Mouse (Mus musculus) limb, embryonic 15.5 days (tissue): ENCODE data around the gene Nfkb1. TPM values are rescaled to one million over a fixed set of nuclear protein-coding genes. Genes with fewer than 3 reads are reported as not detected.

Experiments
- ATAC-seq: fragments of 200-750 bp; cut with Nextera tagmentation; 2 replicates; pipeline ENCODE4 v1.8.0; 2017; ENCODE audit warnings: low read depth, moderate TSS enrichment; ENCODE audit not compliant: insufficient number of reproducible peaks, low FRiP score, low TSS enrichment
- H3K27ac ChIP-seq: fragments of 300-500 bp; sonication (generic); 2 replicates; pipeline ENCODE4 v1.5.1; 2015; ENCODE audit warnings: moderate library complexity, mild to moderate bottlenecking, inconsistent platforms
- H3K27me3 ChIP-seq: fragments of 300-500 bp; sonication (generic); 2 replicates; pipeline ENCODE4 v1.6.1; 2015; ENCODE audit warnings: inconsistent platforms
- H3K36me3 ChIP-seq: fragments of 300-500 bp; sonication (generic); 2 replicates; pipeline ENCODE4 v1.6.1; 2015; ENCODE audit warnings: inconsistent platforms
- H3K4me1 ChIP-seq: fragments of 300-500 bp; sonication (generic); 2 replicates; pipeline ENCODE4 v1.6.1; 2015; ENCODE audit warnings: inconsistent platforms
- H3K4me2 ChIP-seq: fragments of 300-500 bp; sonication (generic); 2 replicates; pipeline ENCODE4 v1.6.1; 2015; ENCODE audit warnings: mild to moderate bottlenecking, inconsistent platforms
- H3K4me3 ChIP-seq: fragments of 300-500 bp; sonication (generic); 2 replicates; pipeline ENCODE4 v1.5.1; 2015; ENCODE audit warnings: mild to moderate bottlenecking, inconsistent platforms
- H3K9ac ChIP-seq: fragments of 300-500 bp; sonication (generic); 2 replicates; pipeline ENCODE4 v1.6.1; 2015; ENCODE audit warnings: inconsistent platforms
- H3K9me3 ChIP-seq: fragments of 300-500 bp; sonication (generic); 2 replicates; pipeline ENCODE4 v1.6.1; 2016; ENCODE audit warnings: inconsistent platforms
- WGBS: fragments of 180-500 bp; shearing (Covaris S2); methylation state at CpG from one replicate; pipeline ENCODE4 v1.1.7; 2015; 5-methylcytosine and 5-hydroxymethylcytosine counted together
- polyA plus RNA-seq: library from polyadenylated mRNA; unstranded; fragments of >200 nt; fragmentation: Nextera tagmentation; extraction: Ambion mirVana; gene quantifications from 2 replicates; pipeline ENCODE4 v1.2.1, GENCODE M21; 2015

Nfkb1 gene
- polyA plus RNA-seq, 1 experiment from 2014 or later, result 18.8 TPM

DNA sequence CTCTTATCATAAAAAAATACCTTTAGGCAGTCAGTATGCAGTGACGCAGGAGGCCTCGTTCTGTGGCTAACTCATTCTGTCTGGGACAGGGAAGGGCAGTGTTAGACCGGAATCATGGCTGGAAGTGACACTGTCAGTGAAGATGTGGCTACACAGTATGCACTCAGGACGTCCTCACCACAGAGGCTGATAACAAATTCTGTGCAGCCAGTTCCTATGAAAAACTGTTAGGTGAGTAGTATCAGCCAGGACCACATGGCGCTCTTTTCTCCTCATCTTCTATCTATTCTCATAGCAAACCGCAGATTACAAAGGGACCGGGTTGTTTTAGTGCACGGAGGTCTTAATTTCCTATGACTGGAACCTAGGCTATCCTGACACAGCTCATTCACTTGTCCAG is 4.9 kb upstream of the Nfkb1 start:
- Histone ChIP-seq H3K9me3 (no peaks in the 10 kb centered on the region), H3K4me1 (peaks cover 21% of the 10 kb centered on the region), H3K4me2 (no peak overlapping the region), H3K27me3 (0 out of 2 replicates have a peak, but pooled peaks cover 8% of the 10 kb centered on the region), H3K36me3 (no peaks in the 10 kb centered on the region), H3K4me3 (no peak overlapping the region), H3K9ac (no peak overlapping the region), H3K27ac (no peak overlapping the region)
- ATAC-seq, result no peak
- WGBS, result 77% methylated on average over 8 of the region's 8 CpGs

DNA sequence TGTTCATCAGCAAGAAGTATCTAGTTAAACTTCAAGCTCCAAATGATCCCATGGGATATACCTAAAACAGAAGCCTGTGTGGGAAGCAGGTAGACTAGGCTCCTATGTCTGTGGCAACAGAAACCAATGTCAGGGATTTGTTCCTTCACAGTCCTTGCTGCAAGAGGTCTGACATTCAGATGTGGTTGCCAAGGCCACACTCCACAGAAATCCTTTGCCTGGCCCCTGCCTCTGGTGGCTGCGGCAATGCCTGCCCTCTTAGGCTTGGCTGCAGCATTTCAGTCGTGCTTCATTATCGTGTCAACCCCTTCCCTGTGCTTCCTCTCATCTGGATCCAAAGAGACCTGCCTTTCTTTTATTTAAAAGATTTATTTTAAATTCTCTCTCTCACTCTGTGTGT is 1.7 kb upstream of the Nfkb1 start:
- no peak overlapping the region for H3K27ac ChIP-seq
- no peak overlapping the region for H3K4me2 ChIP-seq
- no peak for ATAC-seq
- no peaks in the 10 kb centered on the region for H3K36me3 ChIP-seq
- no peak overlapping the region for H3K4me3 ChIP-seq
- H3K9me3 ChIP-seq, result no peaks in the 10 kb centered on the region
- WGBS, result 31% methylated on average over 3 of the region's 3 CpGs
- H3K4me1 ChIP-seq, result peaks cover 32% of the 10 kb centered on the region
- 0 out of 2 replicates have a peak, but pooled peaks cover 8% of the 10 kb centered on the region for H3K27me3 ChIP-seq
- H3K9ac ChIP-seq, result no peak overlapping the region

DNA sequence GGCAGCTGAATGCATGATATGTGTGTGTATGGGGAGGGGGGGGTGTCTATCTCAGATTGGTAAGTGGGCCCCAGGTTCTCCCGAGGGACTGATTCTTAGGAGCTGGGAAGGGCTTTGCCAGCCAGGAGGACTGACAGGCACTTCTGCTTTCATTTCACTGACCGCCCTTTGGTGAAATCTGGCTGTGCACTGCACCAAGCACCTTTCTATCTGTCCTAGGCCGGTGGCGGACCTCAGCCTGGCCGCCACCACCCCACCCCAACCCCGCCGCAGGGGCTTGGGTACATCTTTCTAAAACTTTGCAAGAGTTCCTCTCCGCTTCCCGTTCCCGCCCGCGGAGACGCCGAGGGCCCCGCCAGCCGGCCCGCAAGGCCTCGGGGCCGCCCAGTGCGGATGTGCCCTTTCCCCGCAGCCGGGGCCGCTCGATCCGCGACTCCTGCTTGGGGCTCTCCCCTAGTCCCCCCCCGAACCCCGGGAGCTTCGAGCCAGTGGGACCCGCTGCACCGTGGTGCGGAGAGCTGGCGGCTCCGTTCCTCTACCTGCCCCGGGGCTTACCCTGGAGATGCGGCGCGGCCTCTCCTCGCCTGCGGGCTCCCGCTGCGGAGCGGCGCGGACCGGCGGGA is 668 bp downstream of the Nfkb1 start:
- H3K4me3 ChIP-seq, result peak overlapping the region; percentile 80
- H3K4me1 ChIP-seq, result peaks cover 29% of the 10 kb centered on the region
- H3K9ac ChIP-seq, result peak overlapping the region; percentile 97
- peak overlapping the region; percentile 58 for H3K4me2 ChIP-seq
- ATAC-seq, result peak; percentile 61
- H3K36me3 ChIP-seq, result no peaks in the 10 kb centered on the region
- under 1% methylated on average over 47 of the region's 47 CpGs for WGBS
- peak overlapping the region; percentile 94 for H3K27ac ChIP-seq
- 0 out of 2 replicates have a peak, but pooled peaks cover 2% of the 10 kb centered on the region for H3K27me3 ChIP-seq
- H3K9me3 ChIP-seq, result no peaks in the 10 kb centered on the region

DNA sequence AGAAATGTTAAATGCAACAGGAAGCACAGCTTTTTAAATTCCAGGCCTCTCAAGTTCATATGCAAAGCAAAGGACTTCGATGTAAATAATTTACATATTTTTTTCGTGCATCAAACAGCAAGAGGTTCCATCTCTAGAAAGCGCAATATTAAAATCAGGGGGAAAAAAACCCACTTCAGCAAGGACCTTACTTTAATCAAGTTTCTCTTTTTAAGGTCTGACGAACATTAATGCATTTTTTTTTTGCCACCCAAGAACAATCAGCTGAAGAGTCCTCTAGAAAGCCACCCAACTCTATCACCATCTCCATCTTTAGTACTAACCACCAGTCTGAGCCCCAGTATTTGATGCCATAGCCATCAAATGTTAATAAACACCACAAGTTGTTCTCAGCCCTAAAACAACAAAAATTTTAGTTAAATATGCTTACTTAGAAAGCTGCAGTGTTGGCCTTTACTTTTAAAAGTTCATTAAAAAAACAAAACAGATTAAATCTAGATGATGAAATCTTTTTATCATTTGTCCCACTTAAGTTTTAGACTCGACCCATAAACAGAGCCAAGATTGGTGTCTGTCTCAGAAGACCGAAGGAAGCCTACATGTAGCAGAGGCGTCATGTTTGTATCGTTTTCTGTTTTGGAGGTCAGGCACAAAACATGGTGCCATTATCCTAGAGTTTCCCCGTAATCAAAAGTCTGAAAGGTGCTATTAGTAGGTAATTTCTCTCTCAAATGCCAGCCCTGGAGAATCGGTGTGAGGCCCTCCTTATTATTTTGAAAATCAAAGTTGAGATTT is 1.4 kb downstream of the Nfkb1 start:
- peaks cover 29% of the 10 kb centered on the region for H3K4me1 ChIP-seq
- H3K9me3 ChIP-seq, result no peaks in the 10 kb centered on the region
- 40% methylated on average over 10 of the region's 10 CpGs for WGBS
- H3K4me3 ChIP-seq, result peak overlapping the region; percentile 80
- H3K27ac ChIP-seq, result peak overlapping the region; percentile 94; the same call in 1 of the 2 replicates
- peak overlapping the region; percentile 58 for H3K4me2 ChIP-seq
- no peaks in the 10 kb centered on the region for H3K36me3 ChIP-seq
- H3K27me3 ChIP-seq, result 0 out of 2 replicates have a peak, but pooled peaks cover 2% of the 10 kb centered on the region
- peak overlapping the region; percentile 97 for H3K9ac ChIP-seq
- no peak for ATAC-seq

DNA sequence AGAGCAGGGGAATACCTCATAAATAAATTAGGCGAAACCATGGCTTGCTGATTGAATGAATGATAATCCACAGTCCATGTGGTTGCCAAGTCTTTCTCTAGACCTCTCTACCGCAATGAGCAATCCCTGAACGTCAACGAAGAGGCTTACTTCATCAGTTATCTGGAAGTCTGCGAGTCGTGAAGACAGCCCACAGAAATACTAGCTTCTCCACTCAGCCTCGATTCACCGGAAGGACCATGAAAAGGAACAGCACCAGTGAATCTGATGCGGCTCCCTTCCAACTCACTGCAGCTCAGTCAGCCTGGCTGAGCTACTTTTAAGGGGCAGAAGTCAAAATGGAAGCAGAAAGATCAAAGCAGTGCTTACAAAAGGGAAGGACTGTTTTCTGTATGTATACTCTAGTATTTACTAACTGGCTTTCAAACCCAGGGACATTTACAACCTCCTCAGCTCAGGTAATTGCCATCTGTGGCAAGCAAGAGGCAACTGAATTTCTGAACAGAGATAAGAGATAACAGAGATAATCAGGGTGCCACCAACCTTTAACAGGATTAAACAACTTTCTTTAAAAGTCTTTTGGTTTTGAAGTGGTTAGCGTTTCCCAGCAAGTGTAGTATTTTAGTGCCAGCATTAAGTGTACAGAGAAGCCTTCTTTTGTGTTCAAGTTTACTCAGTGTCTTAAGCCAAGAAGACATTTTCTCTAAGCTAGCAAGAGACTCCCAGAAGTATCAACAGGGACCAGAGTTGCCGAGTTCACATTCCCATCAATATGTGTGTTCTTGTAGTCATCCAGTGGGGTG is 2.2 kb downstream of the Nfkb1 start:
- ATAC-seq, result no peak
- peak overlapping the region; percentile 58; the same call in 1 of the 2 replicates for H3K4me2 ChIP-seq

DNA sequence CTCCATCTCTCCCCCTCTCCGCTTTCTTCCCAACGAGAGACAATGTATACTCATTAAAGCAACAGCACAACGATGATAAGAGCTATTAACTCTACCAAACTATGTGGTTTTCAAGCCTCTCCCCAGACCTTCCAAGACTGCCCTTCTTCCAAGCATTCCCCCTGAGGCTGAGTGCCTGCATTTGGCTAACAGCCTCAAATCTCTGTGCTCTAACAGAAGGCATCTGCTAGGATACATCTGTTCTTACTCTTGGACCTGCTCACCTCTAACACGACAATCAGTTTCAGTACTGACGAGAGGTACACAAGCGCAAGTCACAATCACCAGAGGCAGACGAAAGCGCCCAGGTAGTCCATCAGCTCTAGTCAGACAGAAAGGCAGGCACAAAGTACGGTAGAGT is 3.4 kb downstream of the Nfkb1 start:
- H3K9ac ChIP-seq, result no peak overlapping the region
- no peak for ATAC-seq
- no peak overlapping the region for H3K4me3 ChIP-seq
- H3K4me1 ChIP-seq, result peaks cover 29% of the 10 kb centered on the region
- H3K27me3 ChIP-seq, result 0 out of 2 replicates have a peak, but pooled peaks cover 1% of the 10 kb centered on the region
- no peak overlapping the region for H3K4me2 ChIP-seq
- H3K9me3 ChIP-seq, result no peaks in the 10 kb centered on the region
- no peak overlapping the region for H3K27ac ChIP-seq
- no peaks in the 10 kb centered on the region for H3K36me3 ChIP-seq
- 71% methylated on average over 9 of the region's 9 CpGs for WGBS

More for the DNA sequence above, 2.2 kb downstream of the Nfkb1 start:
- Histone ChIP-seq H3K4me3 (no peak overlapping the region), H3K27me3 (0 out of 2 replicates have a peak, but pooled peaks cover 2% of the 10 kb centered on the region), H3K9me3 (no peaks in the 10 kb centered on the region), H3K27ac (no peak overlapping the region), H3K9ac (no peak overlapping the region), H3K36me3 (no peaks in the 10 kb centered on the region), H3K4me1 (peaks cover 29% of the 10 kb centered on the region)
- WGBS, result 45% methylated on average over 11 of the region's 11 CpGs

DNA sequence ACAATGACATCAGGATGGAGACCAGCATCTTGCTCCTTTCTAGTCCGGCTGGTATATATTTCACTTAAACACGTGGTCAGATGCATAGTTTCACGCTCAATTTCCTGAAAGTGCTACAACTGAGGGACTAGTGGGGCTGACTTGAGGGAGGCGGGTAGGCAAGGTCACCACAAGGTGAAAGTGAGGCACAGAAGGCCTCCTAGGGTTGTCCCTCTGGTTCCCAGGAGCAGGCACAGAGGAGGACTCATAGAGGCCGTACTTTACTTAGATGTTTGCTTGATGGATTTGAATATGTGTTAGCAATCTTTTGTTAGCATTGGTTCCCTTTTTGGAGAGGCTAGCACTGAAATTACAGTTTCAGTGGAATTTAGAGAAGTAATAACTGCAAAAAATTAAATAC is 4.9 kb downstream of the Nfkb1 start:
- Histone ChIP-seq H3K4me2 (no peak overlapping the region), H3K27ac (no peak overlapping the region), H3K9ac (no peak overlapping the region), H3K4me1 (peaks cover 30% of the 10 kb centered on the region; the same call in 1 of the 2 replicates), H3K4me3 (no peak overlapping the region), H3K9me3 (no peaks in the 10 kb centered on the region), H3K36me3 (no peaks in the 10 kb centered on the region), H3K27me3 (no peaks in the 10 kb centered on the region)
- no peak for ATAC-seq
- WGBS, result 68% methylated on average over 5 of the region's 5 CpGs

DNA sequence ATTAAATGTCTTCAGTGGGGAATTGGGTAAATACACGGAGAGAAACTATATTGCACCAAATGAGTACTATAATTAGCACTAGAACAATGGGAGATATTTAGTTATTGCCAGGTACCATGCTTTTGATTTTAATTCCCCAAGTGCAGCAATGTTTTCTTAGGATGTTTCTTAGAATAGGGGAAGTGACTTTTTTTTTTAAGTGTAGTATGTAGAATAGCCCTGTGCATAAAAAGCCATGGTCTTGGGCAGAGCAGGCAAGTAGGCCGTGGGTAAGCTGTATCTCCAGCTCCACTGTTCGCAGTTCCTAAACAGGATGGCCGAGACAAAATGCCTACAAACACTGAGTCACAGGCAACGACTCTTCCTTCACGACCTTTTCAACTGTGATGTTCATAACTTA is 8.1 kb downstream of the Nfkb1 start:
- 72% methylated on average over 6 of the region's 6 CpGs for WGBS
- no peak overlapping the region for H3K27ac ChIP-seq
- no peak for ATAC-seq

DNA sequence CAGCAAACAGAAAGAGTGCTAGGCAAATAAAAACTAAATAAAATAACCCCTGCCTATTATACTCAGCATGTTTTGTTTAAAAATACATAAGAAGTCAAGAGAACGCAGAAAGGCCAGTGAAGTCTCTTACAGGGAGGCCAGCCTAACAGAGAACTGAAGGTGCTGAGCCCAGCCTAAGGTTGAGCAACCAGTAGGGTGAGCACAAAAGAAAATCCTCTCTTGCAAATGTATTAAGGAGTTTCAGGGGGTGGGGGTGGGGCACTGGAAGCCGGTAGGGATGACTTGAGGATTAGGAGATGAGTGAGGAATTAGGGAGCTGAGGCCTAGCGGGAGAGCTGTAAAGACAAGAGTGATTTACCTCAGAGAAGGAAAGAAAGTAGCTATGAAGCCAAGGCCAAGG is 9.1 kb downstream of the Nfkb1 start:
- Histone ChIP-seq H3K4me1 (peaks cover 7% of the 10 kb centered on the region; the same call in 1 of the 2 replicates), H3K4me3 (no peak overlapping the region), H3K9ac (no peak overlapping the region), H3K9me3 (no peaks in the 10 kb centered on the region), H3K4me2 (no peak overlapping the region), H3K27ac (0 out of 2 replicates have a peak overlapping the region, but pooled peaks have one; percentile 17), H3K27me3 (no peaks in the 10 kb centered on the region), H3K36me3 (no peaks in the 10 kb centered on the region)
- ATAC-seq, result no peak
- WGBS, result 41% methylated on average over 3 of the region's 3 CpGs

More for the DNA sequence above, 8.1 kb downstream of the Nfkb1 start:
- H3K9me3 ChIP-seq, result no peaks in the 10 kb centered on the region
- H3K4me1 ChIP-seq, result peaks cover 11% of the 10 kb centered on the region; the same call in 1 of the 2 replicates
- no peak overlapping the region for H3K4me3 ChIP-seq
- no peak overlapping the region for H3K4me2 ChIP-seq
- no peaks in the 10 kb centered on the region for H3K27me3 ChIP-seq
- H3K9ac ChIP-seq, result no peak overlapping the region
- no peaks in the 10 kb centered on the region for H3K36me3 ChIP-seq

DNA sequence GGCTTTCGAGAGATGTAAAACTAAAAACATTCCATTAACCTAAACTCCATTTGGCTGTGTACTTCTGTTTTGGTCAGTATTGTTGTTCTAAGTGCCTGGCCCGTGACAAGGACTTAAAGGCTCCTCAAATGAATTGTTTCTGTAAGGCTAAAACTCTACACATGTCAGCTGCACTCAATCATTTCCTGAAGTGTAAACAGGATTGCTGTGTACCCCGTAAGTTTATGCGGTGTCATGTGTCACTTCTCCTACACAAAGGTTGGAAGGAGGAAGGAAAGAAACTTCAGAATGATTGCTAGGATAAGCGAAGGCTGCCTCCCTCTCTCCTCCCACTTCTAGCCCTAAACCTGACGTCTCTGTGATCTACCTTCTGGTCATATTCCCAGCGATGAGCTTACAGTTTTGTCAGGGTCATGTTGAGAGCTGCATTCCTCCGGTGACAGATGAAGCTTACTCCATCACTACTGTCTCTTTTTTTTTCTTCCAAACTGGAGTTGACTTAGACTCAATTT is 10.0 kb downstream of the Nfkb1 start:
- H3K36me3 ChIP-seq, result no peaks in the 10 kb centered on the region
- WGBS, result 41% methylated on average over 8 of the region's 8 CpGs
- no peak overlapping the region for H3K9ac ChIP-seq
- no peaks in the 10 kb centered on the region for H3K27me3 ChIP-seq
- no peak overlapping the region for H3K27ac ChIP-seq
- no peak overlapping the region for H3K4me2 ChIP-seq
- ATAC-seq, result no peak
- H3K4me1 ChIP-seq, result peaks cover 7% of the 10 kb centered on the region; the same call in 1 of the 2 replicates
- no peaks in the 10 kb centered on the region for H3K9me3 ChIP-seq
- no peak overlapping the region for H3K4me3 ChIP-seq

DNA sequence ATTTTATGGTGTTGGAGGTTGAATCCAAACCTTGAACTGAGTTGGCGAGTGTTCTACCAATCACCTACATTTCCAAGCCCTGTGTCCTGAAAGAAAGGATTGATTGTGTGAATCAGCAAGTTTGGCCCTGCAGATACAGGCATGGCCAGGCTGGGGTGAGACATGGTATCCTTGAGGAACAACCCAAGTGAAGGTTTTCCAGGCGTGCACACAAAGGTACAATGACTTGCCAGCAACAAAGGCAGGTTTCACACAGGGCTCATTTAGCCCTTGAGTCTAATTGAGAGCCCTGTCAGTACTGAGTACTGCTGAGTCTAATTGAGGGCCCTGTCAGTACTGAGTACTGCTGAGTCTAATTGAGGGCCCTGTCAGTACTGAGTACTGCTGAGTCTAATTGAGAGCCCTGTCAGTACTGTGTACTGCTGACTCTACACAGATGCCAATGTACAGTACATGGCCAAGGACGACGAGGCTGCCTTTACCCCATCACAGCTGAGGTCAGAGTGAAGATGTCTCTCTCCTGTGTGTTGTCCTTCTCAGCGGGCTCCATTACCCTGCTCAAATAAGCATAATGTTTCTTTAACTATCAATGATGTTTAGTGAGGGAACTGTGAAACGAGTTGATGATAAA is 11.0 kb downstream of the Nfkb1 start:
- H3K27me3 ChIP-seq, result no peaks in the 10 kb centered on the region
- ATAC-seq, result no peak
- no peak overlapping the region for H3K4me2 ChIP-seq
- H3K9me3 ChIP-seq, result no peaks in the 10 kb centered on the region
- H3K9ac ChIP-seq, result no peak overlapping the region
- H3K27ac ChIP-seq, result no peak overlapping the region
- H3K4me3 ChIP-seq, result no peak overlapping the region
- 89% methylated on average over 6 of the region's 6 CpGs for whole genome bisulfite sequencing
- H3K36me3 ChIP-seq, result no peaks in the 10 kb centered on the region
- peaks cover 7% of the 10 kb centered on the region; the same call in 1 of the 2 replicates for H3K4me1 ChIP-seq
